Mouse (Mus musculus): ENCODE results near the gene Olfr1019.

DNA sequence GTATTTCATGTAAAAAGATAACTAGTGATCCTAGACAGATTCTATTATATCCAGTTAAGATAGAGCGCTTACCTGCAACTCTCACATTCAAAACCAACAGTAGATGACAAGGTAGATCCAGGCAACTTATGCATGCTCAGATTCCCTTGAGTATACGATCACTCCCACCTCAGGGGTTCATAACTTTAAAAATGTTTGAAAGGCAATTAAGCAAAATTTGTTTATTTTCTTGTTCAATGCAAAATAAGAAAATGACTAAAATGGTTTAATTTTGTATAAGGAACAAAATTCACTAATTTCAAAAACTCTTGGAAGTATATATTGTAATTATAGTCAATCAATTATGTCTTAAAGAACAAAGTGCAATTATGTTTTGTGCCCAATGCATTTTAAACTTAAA lies 42.8 kb downstream of the Olfr1019 start, which contains the start of gene Olfr1016:
- no peak for TF ChIP-seq CTCF (conservative IDR thresholded peaks at IDR 0.05; ENCODE audit: low read length)
- TF ChIP-seq POU5F1 (IDR thresholded peaks at IDR 0.05; ENCODE audit: borderline replicate concordance, low read length), result no peak
- TF ChIP-seq NANOG (IDR thresholded peaks at IDR 0.05; ENCODE audit: borderline replicate concordance, low read length), result no peak

Data from E14TG2a.4 (cell line).